Mouse (Mus musculus) cerebellum, adult 2 months (tissue): ENCODE measurements at regions not wholly inside any gene's neighbourhood (a gene's known extent, or its start where the extent isn't known, plus 50 kb on each side); places are given as distances from the start of the nearest gene placed in this dataset.

Experiments used
- DNase-seq, 2 experiments: peaks; one replicate each; pipeline ENCODE4 v3.0.0; 2021
- H3K27ac ChIP-seq: fragments of 200-500 bp; 2 replicates; pipeline ENCODE4 v1.5.1; 2012; ENCODE audit warnings: low read length, control low read depth, inconsistent platforms; ENCODE audit not compliant: insufficient read depth
- H3K27me3 ChIP-seq: fragments of 200-500 bp; 2 replicates; pipeline ENCODE4 v1.6.1; 2012; ENCODE audit warnings: inconsistent platforms, mild to moderate bottlenecking, low read length, moderate library complexity; ENCODE audit not compliant: control insufficient read depth, insufficient read depth
- H3K4me1 ChIP-seq: fragments of 200-500 bp; 2 replicates; pipeline ENCODE4 v1.6.1; 2011; ENCODE audit warnings: low read length; ENCODE audit not compliant: control insufficient read depth, insufficient read depth
- H3K4me3 ChIP-seq: fragments of 200-500 bp; replicated peaks from 2 replicates; pipeline ENCODE3; 2011; ENCODE audit warnings: mild to moderate bottlenecking, low read depth, low read length, control low read depth; ENCODE audit not compliant: insufficient read depth
- CTCF ChIP-seq: fragments of 200-500 bp; IDR thresholded peaks from 2 replicates; pipeline ENCODE4 v1.5.1; 2011; ENCODE audit warnings: low read depth, mild to moderate bottlenecking, control low read depth, low read length, moderate library complexity, borderline replicate concordance; ENCODE audit not compliant: insufficient read depth
- POLR2A ChIP-seq: fragments of 200-500 bp; IDR thresholded peaks from 2 replicates; pipeline ENCODE4 v1.6.1; 2011; ENCODE audit warnings: low read length, control low read depth, borderline replicate concordance; ENCODE audit not compliant: insufficient read depth
- WGBS: fragments of 180-500 bp; shearing (Covaris S2); methylation state at CpG from one replicate; pipeline ENCODE4 v1.1.7; 2018; 5-methylcytosine and 5-hydroxymethylcytosine counted together

DNA sequence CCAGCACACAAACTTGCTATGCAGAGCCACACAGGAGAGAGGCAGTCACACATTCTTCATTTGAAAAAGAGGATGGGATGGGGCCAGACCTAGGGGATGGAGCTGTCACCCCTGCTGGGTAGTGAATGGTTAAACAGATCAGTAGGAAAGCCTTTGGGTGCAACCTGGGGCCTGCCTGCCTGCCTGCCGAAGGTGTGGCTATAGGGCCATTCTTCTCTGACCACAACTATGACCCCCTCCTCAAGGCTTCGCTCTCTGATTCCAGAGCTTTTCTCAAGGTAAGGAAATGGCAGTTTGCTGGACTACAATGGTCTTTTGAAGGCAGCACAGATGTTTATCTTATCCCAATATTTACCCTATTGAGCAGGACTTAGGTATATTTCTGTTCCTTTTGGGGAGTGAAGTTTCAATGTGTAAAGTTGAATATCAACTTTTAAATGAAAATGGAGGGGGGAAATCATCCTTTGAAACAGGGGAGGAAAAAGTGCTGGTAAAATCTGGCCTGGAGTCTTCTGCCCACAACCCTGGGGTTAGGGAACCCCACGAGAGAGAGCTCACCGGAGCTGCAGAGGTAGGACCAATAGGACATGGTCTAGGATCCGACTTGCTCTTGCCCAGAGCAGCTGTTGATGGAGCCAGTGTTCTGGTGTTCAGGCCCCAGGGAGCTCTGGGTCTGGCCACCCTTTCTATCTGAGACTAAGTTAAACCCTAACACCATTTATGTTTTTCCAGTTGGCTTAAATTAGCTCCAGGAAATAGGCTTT, 62.2 kb upstream of the Cxcr4 start:
- WGBS: 77% methylated on average over 5 of the region's 5 CpGs
- Histone ChIP-seq H3K27me3 (no peaks in the 10 kb centered on the region; the same call in 1 of the 2 replicates), H3K4me3 (no peak overlapping the region), H3K4me1 (no peaks in the 10 kb centered on the region), H3K27ac (no peak overlapping the region)
- DNase-seq: no peak
- TF ChIP-seq POLR2A: no peak
- TF ChIP-seq CTCF: no peak

DNA sequence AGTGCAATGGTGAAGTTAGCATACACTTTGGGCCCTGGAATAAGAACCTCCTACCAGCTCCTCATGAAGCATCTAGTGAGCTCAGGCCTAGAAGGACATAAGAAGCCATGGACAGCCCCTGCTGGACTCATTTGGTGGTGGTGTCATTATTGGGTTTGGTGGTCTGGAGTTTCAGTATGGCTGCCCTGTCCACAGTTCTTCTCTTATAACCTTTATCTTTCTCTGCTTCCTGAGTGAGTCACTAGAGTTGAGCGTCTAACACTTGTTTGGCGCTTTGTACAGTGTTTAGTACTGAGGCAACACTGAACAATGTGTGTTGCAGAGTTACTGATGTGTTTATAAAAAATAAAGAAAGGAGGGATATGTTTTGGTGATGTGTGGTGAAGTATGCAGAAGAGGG, 58.5 kb upstream of the Cxcr4 start:
- no peak overlapping the region for H3K4me3 ChIP-seq
- TF ChIP-seq CTCF (no peak), POLR2A (no peak)
- no peak for DNase-seq
- 98% methylated on average over 2 of the region's 2 CpGs for WGBS
- H3K27ac ChIP-seq: no peak overlapping the region
- no peaks in the 10 kb centered on the region for H3K4me1 ChIP-seq
- H3K27me3 ChIP-seq: no peaks in the 10 kb centered on the region

DNA sequence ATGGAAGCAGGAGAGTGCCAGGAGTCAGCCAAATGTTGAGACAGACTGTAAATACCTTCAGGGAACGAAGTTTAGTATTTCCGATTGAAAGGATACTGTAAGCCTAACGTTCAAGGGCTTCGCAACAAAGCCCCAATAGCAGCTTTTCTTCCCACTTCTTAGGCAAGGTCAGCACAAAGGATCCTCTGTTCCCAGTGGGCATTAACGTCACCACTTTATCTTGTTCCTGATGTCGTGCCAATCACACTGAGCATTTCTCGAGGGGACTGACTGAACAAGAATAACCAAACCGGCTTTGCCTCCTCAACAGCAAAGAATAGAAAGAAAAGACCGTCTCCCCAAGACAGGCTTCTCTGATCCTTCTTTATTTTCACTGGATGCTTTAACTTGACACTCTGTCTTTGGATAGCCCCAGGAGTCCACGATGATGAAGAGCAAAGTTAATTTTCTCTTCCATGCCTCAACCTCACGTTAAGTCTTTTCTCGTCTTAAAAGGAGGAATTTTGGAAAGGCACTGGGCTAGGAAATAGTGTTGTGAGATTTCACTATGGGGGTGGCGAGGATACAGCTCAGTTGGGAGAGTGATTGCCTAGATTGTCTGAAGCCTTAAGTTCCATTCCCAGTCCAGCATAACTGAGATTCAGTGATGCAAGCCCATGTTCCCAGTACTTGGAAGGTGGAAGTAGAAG, 57.5 kb upstream of the Cxcr4 start:
- 41% methylated on average over 13 of the region's 13 CpGs for WGBS
- Histone ChIP-seq H3K27me3 (no peaks in the 10 kb centered on the region), H3K27ac (no peak overlapping the region), H3K4me1 (no peaks in the 10 kb centered on the region), H3K4me3 (no peak overlapping the region)
- DNase-seq: no peak
- TF ChIP-seq POLR2A (no peak), CTCF (no peak)

DNA sequence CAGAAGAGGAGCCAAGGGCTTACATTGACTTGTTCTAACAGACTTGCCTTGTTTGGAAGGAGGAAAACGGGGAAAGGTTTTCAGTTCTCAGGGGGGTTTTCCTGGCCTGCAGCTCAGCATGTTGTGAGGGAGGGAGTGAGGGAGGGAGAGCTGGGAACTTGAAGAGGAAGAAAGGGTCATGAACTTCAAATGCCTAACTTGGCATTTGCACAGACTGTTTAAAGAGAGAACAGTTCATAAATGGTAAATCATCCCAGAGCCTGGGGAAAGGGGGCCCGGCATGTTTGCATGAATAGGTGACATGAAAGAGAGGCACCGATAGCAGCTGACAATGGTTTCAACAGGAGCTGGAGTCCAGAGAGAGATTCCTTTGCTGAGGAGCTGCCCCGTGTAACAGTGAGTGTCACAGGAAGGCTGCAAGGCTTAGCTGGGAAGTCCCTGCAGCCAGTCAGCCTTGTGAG, 51.3 kb upstream of the Cxcr4 start:
- no peak for DNase-seq
- Histone ChIP-seq H3K4me3 (no peak overlapping the region), H3K4me1 (no peaks in the 10 kb centered on the region), H3K27me3 (no peaks in the 10 kb centered on the region), H3K27ac (no peak overlapping the region)
- TF ChIP-seq POLR2A: no peak
- TF ChIP-seq CTCF: no peak
- 36% methylated on average over 4 of the region's 4 CpGs for WGBS

DNA sequence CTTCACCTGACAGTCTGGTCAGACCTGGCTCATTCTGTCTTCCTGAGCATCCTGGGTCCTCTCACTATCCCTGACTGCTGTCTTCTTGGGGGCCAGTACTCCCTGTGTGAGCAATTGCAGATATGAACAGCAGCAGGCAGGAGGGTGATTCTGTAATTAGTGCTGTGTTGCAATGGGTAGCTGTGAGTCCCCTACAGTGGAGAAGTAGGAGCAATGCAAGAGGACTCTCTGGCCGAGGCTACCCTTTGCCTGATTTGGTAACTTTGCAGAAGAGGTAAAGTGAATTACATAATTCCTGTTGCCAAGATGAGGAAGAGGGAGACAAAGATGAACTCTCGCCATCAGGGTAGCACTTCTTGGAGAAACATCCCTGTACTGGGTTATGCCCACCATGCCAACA, 50.1 kb upstream of the Cxcr4 start:
- Histone ChIP-seq H3K4me3 (no peak overlapping the region), H3K27me3 (no peaks in the 10 kb centered on the region), H3K27ac (no peak overlapping the region), H3K4me1 (no peaks in the 10 kb centered on the region)
- no peak for DNase-seq
- 96% methylated on average over 2 of the region's 2 CpGs for WGBS
- TF ChIP-seq POLR2A (no peak), CTCF (no peak)
